Mouse (Mus musculus): Measurements from ENCODE around the gene Mcur1.

Gene Mcur1

GRCm38 (mm10) chr13:43526289-43526688 is 33.7 kb downstream of the Mcur1 start:
- no peak for DNase-seq (ENCODE audit: inconsistent ontology term)

GRCm38 (mm10) chr13:43525363-43526134 is 34.4 kb downstream of the Mcur1 start:
- no peak for DNase-seq (ENCODE audit: inconsistent ontology term)

- peak; percentile 88 for DNase-seq (ENCODE audit: inconsistent ontology term)
Observed at GRCm38 (mm10) chr13:43524491-43525362, 35.3 kb downstream of the Mcur1 start.

GRCm38 (mm10) chr13:43523906-43524480 is 36.0 kb downstream of the Mcur1 start:
- peak; percentile 43 for DNase-seq (ENCODE audit: inconsistent ontology term)

GRCm38 (mm10) chr13:43521940-43522339 is 38.1 kb downstream of the Mcur1 start:
- DNase-seq (ENCODE audit: inconsistent ontology term): no peak

- no peak for DNase-seq (ENCODE audit: inconsistent ontology term)
Observed at GRCm38 (mm10) chr13:43519251-43519650, 40.7 kb downstream of the Mcur1 start.

GRCm38 (mm10) chr13:43517371-43517770 is 42.6 kb downstream of the Mcur1 start:
- no peak for DNase-seq (ENCODE audit: inconsistent ontology term)

- no peak for DNase-seq (ENCODE audit: inconsistent ontology term)
Observed at GRCm38 (mm10) chr13:43516931-43517330, 43.1 kb downstream of the Mcur1 start.

GRCm38 (mm10) chr13:43516119-43516518 is 43.9 kb downstream of the Mcur1 start:
- no peak for DNase-seq (ENCODE audit: inconsistent ontology term)

- DNase-seq (ENCODE audit: inconsistent ontology term): no peak
Observed at GRCm38 (mm10) chr13:43514950-43515358, 45.0 kb downstream of the Mcur1 start.

- no peak for DNase-seq (ENCODE audit: inconsistent ontology term)
Observed at GRCm38 (mm10) chr13:43512736-43513135, 47.3 kb downstream of the Mcur1 start.

- no peak for DNase-seq (ENCODE audit: inconsistent ontology term)
Observed at GRCm38 (mm10) chr13:43505798-43506197, 54.2 kb downstream of the Mcur1 start.

GRCm38 (mm10) chr13:43503395-43503850 is 56.6 kb downstream of the Mcur1 start:
- peak; percentile 65 for DNase-seq (ENCODE audit: inconsistent ontology term)

GRCm38 (mm10) chr13:43501601-43502000 is 58.4 kb downstream of the Mcur1 start:
- DNase-seq (ENCODE audit: inconsistent ontology term): no peak

GRCm38 (mm10) chr13:43500483-43500850 is 59.5 kb downstream of the Mcur1 start:
- DNase-seq (ENCODE audit: inconsistent ontology term): no peak

- DNase-seq (ENCODE audit: inconsistent ontology term): no peak
Observed at GRCm38 (mm10) chr13:43499731-43500482, 60.1 kb downstream of the Mcur1 start.

GRCm38 (mm10) chr13:43498849-43499248 is 61.1 kb downstream of the Mcur1 start:
- no peak for DNase-seq (ENCODE audit: inconsistent ontology term)

- DNase-seq (ENCODE audit: inconsistent ontology term): no peak
Observed at GRCm38 (mm10) chr13:43497769-43498168, 62.2 kb downstream of the Mcur1 start.

GRCm38 (mm10) chr13:43496660-43497059 is 63.3 kb downstream of the Mcur1 start:
- DNase-seq (ENCODE audit: inconsistent ontology term): peak; percentile 29

- no peak for DNase-seq (ENCODE audit: inconsistent ontology term)
Observed at GRCm38 (mm10) chr13:43495645-43496044, 64.3 kb downstream of the Mcur1 start.

- no peak for DNase-seq (ENCODE audit: inconsistent ontology term)
Observed at GRCm38 (mm10) chr13:43493725-43494124, 66.3 kb downstream of the Mcur1 start.

GRCm38 (mm10) chr13:43493058-43493481 is 66.9 kb downstream of the Mcur1 start:
- DNase-seq (ENCODE audit: inconsistent ontology term): no peak

All from Muller cell, postnatal 12 days (primary cell).